Mouse (Mus musculus): ENCODE results near the gene Wdr60. TPM values are rescaled to one million over a fixed set of nuclear protein-coding genes. Genes with fewer than 3 reads are reported as not detected.

Gene Wdr60
- 2.3 and 3.4 TPM in 2 replicates for polyA plus RNA-seq (2012; ENCODE audit: low replicate concordance)

DNA sequence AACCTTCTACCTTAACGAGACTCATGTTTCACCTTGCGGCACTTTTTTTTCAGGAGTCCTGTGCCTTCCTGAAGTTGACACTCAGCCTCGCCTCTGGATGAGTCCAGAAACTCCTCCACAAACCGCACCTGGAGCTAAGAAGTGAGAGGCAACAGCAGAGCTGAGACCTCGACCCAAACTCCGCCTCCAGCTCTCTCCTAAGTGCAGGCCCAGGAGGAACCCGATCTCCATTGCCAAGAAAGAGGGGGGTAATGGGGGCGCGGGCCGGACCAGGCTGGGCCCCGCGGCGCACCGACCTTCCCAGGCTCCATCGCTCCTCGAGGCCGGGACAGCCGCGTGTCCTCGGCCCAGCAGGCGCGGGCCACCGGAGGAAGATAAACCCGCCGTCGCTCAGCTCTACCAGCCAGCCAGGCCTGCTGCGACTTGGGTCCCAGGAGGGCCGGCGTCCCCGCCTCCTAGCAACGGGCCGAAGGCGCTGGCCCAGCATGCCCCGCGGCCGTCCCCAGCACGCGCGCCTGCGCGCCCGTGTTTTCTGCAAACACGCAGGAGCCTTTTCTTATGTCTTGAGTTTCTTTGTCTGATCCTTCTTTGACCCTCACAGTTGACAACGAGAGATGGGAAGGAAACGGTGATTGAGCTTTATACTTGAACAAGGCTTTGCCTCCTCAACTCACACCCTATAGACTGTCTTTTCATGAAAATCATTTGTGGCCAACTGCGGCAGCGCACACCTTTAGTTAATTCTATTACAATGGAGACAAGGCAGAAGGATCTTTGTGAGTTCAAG, at the start of gene Wdr60:
Wdr60 (minus strand) TSS at position 468 of the 787 bp plus-strand sequence.

DNA sequence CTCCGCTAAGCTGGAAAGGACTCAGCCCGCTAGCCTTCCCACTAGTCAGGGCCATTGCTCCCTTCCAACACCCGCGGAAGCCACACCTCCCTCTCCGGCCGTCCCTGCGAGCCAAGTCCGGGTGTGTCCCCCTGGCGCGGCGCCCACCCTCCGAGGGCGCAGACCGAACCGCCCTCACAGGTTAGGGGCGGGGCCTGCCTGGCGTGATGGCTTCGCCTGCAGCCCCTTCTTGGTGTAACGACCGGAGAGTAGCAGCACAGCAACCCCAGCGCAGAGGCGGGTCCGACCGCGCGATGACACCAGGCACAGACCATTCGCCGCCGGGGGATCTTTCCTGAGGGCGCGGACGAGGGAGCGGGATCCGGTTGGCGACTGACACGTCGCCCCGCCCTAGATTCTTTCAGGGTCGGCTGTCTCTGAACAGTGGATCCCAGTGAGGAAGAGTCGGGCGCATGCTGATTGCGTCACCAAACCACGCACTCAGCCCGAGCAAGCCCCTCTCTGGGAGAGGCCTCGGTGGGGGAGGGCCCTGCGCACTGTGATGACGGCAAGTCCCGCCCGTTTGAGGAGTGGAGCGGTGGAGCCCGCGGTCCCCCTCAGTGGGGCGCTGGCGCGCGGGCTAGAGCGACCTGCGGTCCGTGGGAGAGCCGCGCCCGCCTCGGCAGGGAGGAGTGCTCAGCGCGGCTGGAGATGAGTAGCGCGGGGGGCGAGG, 18.0 kb upstream of the Wdr60 start, which contains the start of gene Esyt2:
Esyt2 (plus strand) TSS at position 544 of the 712 bp plus-strand sequence.

GRCm38 (mm10) chr12:116275086-116275485, 12.3 kb upstream of the Wdr60 start, which contains the start of gene Gm11027:
TSS of gene Gm11027 (plus strand) at chr12:116275386.

Other genes with a start within 250 kb of the Wdr60 start
- gene Zfp386, start 215.3 kb downstream of the Wdr60 start, polyA plus RNA-seq (2012; ENCODE audit: low replicate concordance) = 0.16 and 0.76 TPM in 2 replicates
- not detected in 2 replicates for gene Vipr2, start 185.3 kb downstream of the Wdr60 start, polyA plus RNA-seq (2012; ENCODE audit: low replicate concordance)
- gene Gm11027, start 12.4 kb upstream of the Wdr60 start, polyA plus RNA-seq (2012; ENCODE audit: low replicate concordance) = not detected in 2 replicates
- 23.3 and 48.8 TPM in 2 replicates for gene Esyt2, start 18.2 kb upstream of the Wdr60 start, polyA plus RNA-seq (2012; ENCODE audit: low replicate concordance)
- gene Ncapg2, start 142.4 kb upstream of the Wdr60 start, polyA plus RNA-seq (2012; ENCODE audit: low replicate concordance) = 14.4 and 19.4 TPM in 2 replicates
- gene Ptprn2, start 222.7 kb upstream of the Wdr60 start, polyA plus RNA-seq (2012; ENCODE audit: low replicate concordance) = 0.06 TPM in 1 of 2 replicates, not detected in the other

Data from leukemia stem cell, adult 10-12 weeks (primary cell).